Mouse (Mus musculus) spleen, adult 2 months (tissue): ENCODE data around the gene Nectin2. TPM values are rescaled to one million over a fixed set of nuclear protein-coding genes. Genes with fewer than 3 reads are reported as not detected.
A peak's percentile ranks its signal among the peaks of the same experiment; 100 is the strongest.

Experiments used
- DNase-seq, 2 experiments: peaks; one replicate each; pipeline versions ENCODE4 v3.0.0 to v3.0.0-alpha.2; 2012 to 2021; ENCODE audit warnings: low spot score in 2 of 2, low read depth in 1 of 2
- H3K27ac ChIP-seq: fragments of 200-500 bp; 2 replicates; pipeline ENCODE4 v1.5.1; 2012; ENCODE audit warnings: low read length, inconsistent platforms; ENCODE audit not compliant: insufficient read depth
- H3K27me3 ChIP-seq: fragments of 200-500 bp; 2 replicates; pipeline ENCODE4 v1.6.1; 2012; ENCODE audit warnings: mild to moderate bottlenecking, moderate library complexity, low read length, inconsistent platforms; ENCODE audit not compliant: control insufficient read depth, insufficient read depth
- H3K36me3 ChIP-seq: fragments of 200-500 bp; 2 replicates; pipeline ENCODE4 v1.6.1; 2012; ENCODE audit warnings: mild to moderate bottlenecking, low read length, inconsistent platforms; ENCODE audit not compliant: control insufficient read depth, insufficient read depth
- H3K4me1 ChIP-seq: fragments of 200-500 bp; 2 replicates; pipeline ENCODE4 v1.6.1; 2011; ENCODE audit warnings: inconsistent platforms; ENCODE audit not compliant: control insufficient read depth, insufficient read depth, insufficient read length
- H3K4me3 ChIP-seq: fragments of 200-500 bp; 2 replicates; pipeline ENCODE4 v1.5.1; 2011; ENCODE audit warnings: mild to moderate bottlenecking, inconsistent platforms; ENCODE audit not compliant: insufficient read depth, insufficient read length; ENCODE audit errors: extremely low read depth
- CTCF ChIP-seq: fragments of 200-500 bp; IDR thresholded peaks from 2 replicates; pipeline ENCODE4 v1.5.1; 2011; ENCODE audit warnings: mild to moderate bottlenecking, inconsistent platforms; ENCODE audit not compliant: insufficient read depth, insufficient read length, insufficient replicate concordance; ENCODE audit errors: extremely low read depth
- POLR2A ChIP-seq: fragments of 200-500 bp; IDR thresholded peaks from 2 replicates; pipeline ENCODE4 v1.6.1; 2011; ENCODE audit warnings: low read depth, low read length, inconsistent platforms
- WGBS: fragments of 180-500 bp; shearing (Covaris S2); methylation state at CpG from one replicate; pipeline ENCODE4 v1.1.7; 2018; 5-methylcytosine and 5-hydroxymethylcytosine counted together
- polyA plus RNA-seq: library from polyadenylated mRNA; depleted of rRNA; stranded (reverse); fragments of >200 nt; gene quantifications from 2 replicates; pipeline ENCODE4 v1.2.3, GENCODE M21; 2012

Nectin2 gene
- polyA plus RNA-seq, 1 experiment, result 24.4 TPM

GRCm38 (mm10) chr7:19716055-19716682 lies 34.1 kb downstream of the Nectin2 start:
- WGBS, result 3% methylated on average over 18 of the region's 18 CpGs
- Histone ChIP-seq H3K36me3 (peaks cover 7% of the 10 kb centered on the region), H3K27ac (peak overlapping the region; percentile 85), H3K4me1 (peaks cover 5% of the 10 kb centered on the region; the same call in 1 of the 2 replicates), H3K27me3 (no peaks in the 10 kb centered on the region), H3K4me3 (peak overlapping the region; percentile 62)
- DNase-seq, result peak in 1 of 2 experiments; percentile 21
- TF ChIP-seq POLR2A, result no peak

GRCm38 (mm10) chr7:19715239-19716054 lies 34.8 kb downstream of the Nectin2 start, which contains the start of gene Tomm40:
Gene Tomm40 (minus strand): TSS chr7:19715438.
- Histone ChIP-seq H3K36me3 (peaks cover 10% of the 10 kb centered on the region), H3K27ac (peak within 1 kb of the TSS; percentile 85), H3K4me3 (peak within 1 kb of the TSS; percentile 78), H3K27me3 (no peaks in the 10 kb centered on the region), H3K4me1 (peaks cover 5% of the 10 kb centered on the region; the same call in 1 of the 2 replicates)
- DNase-seq, result peak; percentile 98 to 100
- TF ChIP-seq CTCF (no peak), POLR2A (no peak; the same call in 1 of the 2 replicates)
- WGBS, result under 1% methylated on average over 59 of the region's 59 CpGs

GRCm38 (mm10) chr7:19714836-19715235 lies 35.4 kb downstream of the Nectin2 start:
- Histone ChIP-seq H3K27ac (peak overlapping the region; percentile 45), H3K4me3 (peak overlapping the region; percentile 78), H3K4me1 (peaks cover 5% of the 10 kb centered on the region; the same call in 1 of the 2 replicates), H3K36me3 (peaks cover 11% of the 10 kb centered on the region), H3K27me3 (no peaks in the 10 kb centered on the region)
- peak in 1 of 2 experiments; percentile 26 for DNase-seq
- under 1% methylated on average over 39 of the region's 39 CpGs for WGBS
- TF ChIP-seq CTCF (no peak), POLR2A (no peak)

GRCm38 (mm10) chr7:19713598-19713997 lies 36.7 kb downstream of the Nectin2 start:
- DNase-seq, result no peak
- H3K27ac ChIP-seq, result no peak overlapping the region
- H3K36me3 ChIP-seq, result peaks cover 15% of the 10 kb centered on the region
- H3K4me1 ChIP-seq, result peaks cover 5% of the 10 kb centered on the region; the same call in 1 of the 2 replicates
- no peak for TF ChIP-seq POLR2A
- TF ChIP-seq CTCF, result no peak
- WGBS, result 88% methylated on average over 9 of the region's 9 CpGs
- H3K4me3 ChIP-seq, result no peak overlapping the region
- H3K27me3 ChIP-seq, result no peaks in the 10 kb centered on the region

DNA sequence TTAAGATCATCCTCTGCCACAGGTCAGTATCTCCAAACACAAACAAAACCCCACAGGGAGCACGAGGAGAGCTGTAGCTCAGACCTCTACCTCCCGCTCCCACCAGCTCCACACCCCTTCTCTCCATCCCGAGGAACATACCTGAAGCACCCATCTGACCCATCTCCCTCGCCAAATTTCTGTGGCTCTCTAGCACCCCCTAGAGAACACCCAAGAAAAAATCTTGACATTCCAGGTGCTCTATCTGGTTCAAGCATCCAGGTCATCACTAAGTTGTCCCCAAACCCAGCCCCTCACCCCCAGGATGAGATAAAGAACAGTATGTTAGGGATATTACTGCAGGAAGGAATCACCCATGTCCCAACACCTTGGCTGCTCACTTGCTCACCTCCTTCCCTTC lies 37.1 kb downstream of the Nectin2 start:
- peak in 1 of 2 experiments; percentile 31 for DNase-seq
- Histone ChIP-seq H3K27me3 (no peaks in the 10 kb centered on the region), H3K27ac (no peak overlapping the region), H3K4me1 (peaks cover 5% of the 10 kb centered on the region; the same call in 1 of the 2 replicates), H3K36me3 (peaks cover 15% of the 10 kb centered on the region), H3K4me3 (no peak overlapping the region)
- WGBS, result 50% methylated on average over 4 of the region's 4 CpGs
- TF ChIP-seq CTCF (peak; percentile 12; the same call in 1 of the 2 replicates), POLR2A (no peak)

DNA sequence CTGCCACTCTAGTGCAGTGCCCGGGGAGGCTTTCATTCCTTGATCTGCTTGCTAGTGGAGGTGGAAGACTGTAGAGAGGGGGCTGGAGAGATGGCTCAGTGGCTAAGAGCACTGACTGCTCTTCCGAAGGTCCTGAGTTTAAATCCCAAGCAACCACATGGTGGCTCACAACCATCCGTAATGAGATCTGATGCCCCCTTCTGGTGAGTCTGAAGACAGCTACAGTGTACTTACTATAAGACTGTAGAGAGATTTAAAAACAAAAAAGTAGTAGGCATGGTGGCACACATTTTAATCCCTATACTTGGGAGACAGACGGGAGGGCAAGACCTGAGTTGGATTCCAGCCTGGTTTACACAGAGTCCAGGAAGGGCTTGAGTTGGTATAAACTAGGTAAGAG lies 37.9 kb downstream of the Nectin2 start:
- no peak for DNase-seq
- H3K4me1 ChIP-seq, result peaks cover 5% of the 10 kb centered on the region; the same call in 1 of the 2 replicates
- no peak overlapping the region for H3K4me3 ChIP-seq
- 85% methylated on average over 4 of the region's 4 CpGs for WGBS
- peaks cover 16% of the 10 kb centered on the region for H3K36me3 ChIP-seq
- H3K27me3 ChIP-seq, result no peaks in the 10 kb centered on the region
- TF ChIP-seq CTCF, result no peak
- TF ChIP-seq POLR2A, result no peak
- no peak overlapping the region for H3K27ac ChIP-seq
